Mouse (Mus musculus): Measurements from ENCODE around the gene Lpin2. TPM values are rescaled to one million over a fixed set of nuclear protein-coding genes. Genes with fewer than 3 reads are reported as not detected.

Lpin2 gene
- polyA plus RNA-seq (2015; fragmentation: Nextera tagmentation; extraction: Ambion mirVana): 34.6 and 38.1 TPM in 2 replicates

DNA sequence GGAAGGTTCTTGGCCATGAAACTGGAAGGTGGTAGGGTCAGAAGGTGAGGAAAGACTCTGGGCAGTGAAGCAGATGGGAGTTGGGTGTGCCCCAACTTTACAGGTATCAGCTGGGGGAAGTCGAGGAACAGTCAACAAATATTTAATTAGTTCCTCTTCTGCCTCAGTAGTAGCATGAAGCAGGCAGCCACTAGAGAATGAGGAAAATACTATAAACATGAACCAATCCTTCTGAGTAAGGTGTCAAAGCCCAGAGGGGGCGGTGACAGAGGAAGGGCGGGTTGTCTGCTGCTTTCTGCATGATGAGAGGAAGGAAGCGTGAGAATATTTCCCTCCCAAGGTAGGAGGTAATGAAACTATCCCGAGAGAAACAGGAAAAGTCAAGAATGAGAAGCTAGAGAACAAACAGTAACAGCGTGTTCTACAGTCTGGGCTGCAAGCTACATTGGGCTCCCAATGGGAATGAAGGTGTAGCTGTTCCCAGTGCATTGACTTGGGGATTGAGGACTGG lies at the start of gene Lpin2:
Gene Lpin2, plus strand, starts transcription at position 350 of the 511 bp plus-strand sequence.

Other genes starting within 250 kb of the Lpin2 start
- gene Myom1, start 179.9 kb upstream of the Lpin2 start, polyA plus RNA-seq (2015; fragmentation: Nextera tagmentation; extraction: Ambion mirVana): 2.7 and 2.8 TPM in 2 replicates
- 311 and 315 TPM in 2 replicates for gene Myl12a, start 179.7 kb upstream of the Lpin2 start, polyA plus RNA-seq (2015; fragmentation: Nextera tagmentation; extraction: Ambion mirVana)
- 30.0 and 33.0 TPM in 2 replicates for gene Emilin2, start 129.4 kb downstream of the Lpin2 start, polyA plus RNA-seq (2015; fragmentation: Nextera tagmentation; extraction: Ambion mirVana)

Measured in spleen, postnatal 0 days (tissue).